ENCODE assay signal across 9 mouse cellular contexts in genomic region chr8:86728224-86728950, GRCm38 (mm10). TPM values are rescaled to one million over a fixed set of nuclear protein-coding genes. Genes with fewer than 3 reads are reported as not detected.
DNase-seq lines count a peak whose midpoint lies in the region; ATAC-seq and TF ChIP-seq lines count a peak whose summit lies in the region.
"Had no signal": no experiment of that assay in that cellular context is flagged by ENCODE, and none has a peak within 500 bp of the region (broad histone marks: within the 10 kb centered on the region; RNA-seq: fewer than 3 reads in every experiment).

No protein-coding gene starts in this region.

- H3K4me3 ChIP-seq in hindbrain, postnatal 0 days (ENCODE audit: low read length), result no peak overlapping the region
- no peak overlapping the region for H3K4me3 ChIP-seq in hindbrain, embryonic 12.5 days
- H3K4me3 ChIP-seq in lung, postnatal 0 days (ENCODE audit: low read depth, low read length), result no peak overlapping the region
- H3K4me3 ChIP-seq in midbrain, embryonic 15.5 days, result no peak overlapping the region

- H3K9me3 ChIP-seq in hindbrain, postnatal 0 days (ENCODE audit: low read length), result no peaks in the 10 kb centered on the region
- H3K9me3 ChIP-seq in hindbrain, embryonic 12.5 days (replicated peaks), result no peaks in the 10 kb centered on the region
- H3K9me3 ChIP-seq in lung, postnatal 0 days (ENCODE audit: low read length), result no peaks in the 10 kb centered on the region
- H3K9me3 ChIP-seq in midbrain, embryonic 15.5 days, result no peaks in the 10 kb centered on the region

- H3K36me3 ChIP-seq in hindbrain, postnatal 0 days (ENCODE audit: insufficient read depth, low read length), result no peaks in the 10 kb centered on the region
- peaks cover 11% of the 10 kb centered on the region; the same call in 1 of the 2 replicates for H3K36me3 ChIP-seq in hindbrain, embryonic 12.5 days
- no peaks in the 10 kb centered on the region for H3K36me3 ChIP-seq in lung, postnatal 0 days (ENCODE audit: insufficient read depth, low read length)
- no peaks in the 10 kb centered on the region for H3K36me3 ChIP-seq in midbrain, embryonic 15.5 days (replicated peaks)

- peak overlapping the region; percentile 41; the same call in 1 of the 2 replicates for H3K27ac ChIP-seq in hindbrain, postnatal 0 days
- H3K27ac ChIP-seq in hindbrain, embryonic 12.5 days, result no peak overlapping the region
- 0 out of 2 replicates have a peak overlapping the region, but pooled peaks have one; percentile 38 for H3K27ac ChIP-seq in lung, postnatal 0 days (ENCODE audit: low read length)
- no peak overlapping the region for H3K27ac ChIP-seq in midbrain, embryonic 15.5 days

- H3K4me1 ChIP-seq in hindbrain, postnatal 0 days (ENCODE audit: insufficient read depth, low read length), result 0 out of 2 replicates have a peak, but pooled peaks cover 8% of the 10 kb centered on the region
- peaks cover 22% of the 10 kb centered on the region for H3K4me1 ChIP-seq in hindbrain, embryonic 12.5 days
- H3K4me1 ChIP-seq in lung, postnatal 0 days (ENCODE audit: insufficient read depth, low read depth, low read length), result peaks cover 15% of the 10 kb centered on the region
- peaks cover 32% of the 10 kb centered on the region for H3K4me1 ChIP-seq in midbrain, embryonic 15.5 days

- no peaks in the 10 kb centered on the region for H3K27me3 ChIP-seq in hindbrain, postnatal 0 days (ENCODE audit: insufficient read depth, low read length)
- H3K27me3 ChIP-seq in hindbrain, embryonic 12.5 days, result no peaks in the 10 kb centered on the region
- no peaks in the 10 kb centered on the region for H3K27me3 ChIP-seq in lung, postnatal 0 days (replicated peaks; ENCODE audit: insufficient read depth, low read length)
- H3K27me3 ChIP-seq in midbrain, embryonic 15.5 days (replicated peaks), result no peaks in the 10 kb centered on the region

- 69% methylated on average over 19 of the region's 19 CpGs for WGBS in hindbrain, postnatal 0 days
- WGBS in hindbrain, embryonic 12.5 days, result 69% methylated on average over 19 of the region's 19 CpGs
- WGBS in lung, postnatal 0 days, result 57% methylated on average over 19 of the region's 19 CpGs
- WGBS in midbrain, embryonic 15.5 days, result 71% methylated on average over 19 of the region's 19 CpGs

- TF ChIP-seq EP300 in lung, postnatal 0 days (IDR thresholded peaks at IDR 0.05), result no peak

- no peak overlapping the region for H3K9ac ChIP-seq in hindbrain, postnatal 0 days (replicated peaks; ENCODE audit: low read length)
- H3K9ac ChIP-seq in hindbrain, embryonic 12.5 days, result no peak overlapping the region
- H3K9ac ChIP-seq in lung, postnatal 0 days (replicated peaks; ENCODE audit: low read depth), result no peak overlapping the region
- no peak overlapping the region for H3K9ac ChIP-seq in midbrain, embryonic 15.5 days

- TF ChIP-seq CTCF in hindbrain, postnatal 0 days (IDR thresholded peaks at IDR 0.05; ENCODE audit: low read depth), result no peak
- TF ChIP-seq CTCF in lung, postnatal 0 days (IDR thresholded peaks at IDR 0.05), result no peak

- H3K4me2 ChIP-seq in hindbrain, postnatal 0 days (ENCODE audit: low read depth, low read length), result no peak overlapping the region
- H3K4me2 ChIP-seq in hindbrain, embryonic 12.5 days (replicated peaks), result no peak overlapping the region
- H3K4me2 ChIP-seq in lung, postnatal 0 days (replicated peaks; ENCODE audit: low read depth, low read length), result no peak overlapping the region
- no peak overlapping the region for H3K4me2 ChIP-seq in midbrain, embryonic 15.5 days

- no peak for DNase-seq in hindbrain, postnatal 0 days (ENCODE audit: low spot score)
- DNase-seq in WW6 (ENCODE audit: low read depth, low spot score), result peak; percentile 34
- DNase-seq in kidney, adult 11 months, result peak; percentile 47
- DNase-seq in lung, postnatal 0 days (ENCODE audit: low spot score), result peak; percentile 72
- DNase-seq in cerebellum, adult 8-10 months, result no peak

- no peak for ATAC-seq in hindbrain, postnatal 0 days
- no peak for ATAC-seq in hindbrain, embryonic 12.5 days (ENCODE audit: low FRiP score)
- ATAC-seq in lung, postnatal 0 days, result peak; percentile 93
- ATAC-seq in midbrain, embryonic 15.5 days (replicated peaks), result no peak
- ATAC-seq in erythroblast, adult 5-6 weeks (replicated peaks; ENCODE audit: low FRiP score, poor library complexity, severe bottlenecking), result no peak

RNA-seq across cellular contexts. Expression of gene Gm10638, which starts 17.1 kb away (rescaled TPM):
- not detected in 2 replicates for total RNA-seq in hindbrain, postnatal 0 days (2014; rRNA removed)
- 6.7 TPM in 2 replicates for polyA plus RNA-seq in hindbrain, postnatal 0 days (2015; fragmentation: Nextera tagmentation; extraction: Ambion mirVana)
- polyA plus RNA-seq in hindbrain, embryonic 12.5 days (2016; fragmentation: Nextera tagmentation; extraction: Ambion mirVana), result 10.6 TPM in 2 replicates
- polyA plus RNA-seq in lung, postnatal 0 days (2015; fragmentation: Nextera tagmentation; extraction: Ambion mirVana), result 8.5 and 9.5 TPM in 2 replicates
- polyA plus RNA-seq in midbrain, embryonic 15.5 days (2015; fragmentation: Nextera tagmentation; extraction: Ambion mirVana), result 5.8 and 6.4 TPM in 2 replicates
- not detected in 2 replicates for total RNA-seq in erythroblast, adult 5-6 weeks (2015; ENCODE audit: low replicate concordance)
- not detected in 2 replicates for total RNA-seq in erythroblast, adult 5-6 weeks (2017; ENCODE audit: low replicate concordance)
- total RNA-seq: liver, adult 2 months had no signal

RNA-seq across cellular contexts. Expression of gene Siah1a, which starts 17.3 kb away (rescaled TPM):
- total RNA-seq in hindbrain, postnatal 0 days (2014; rRNA removed), result 69.7 and 70.9 TPM in 2 replicates
- 64.0 and 66.1 TPM in 2 replicates for polyA plus RNA-seq in hindbrain, postnatal 0 days (2015; fragmentation: Nextera tagmentation; extraction: Ambion mirVana)
- polyA plus RNA-seq in hindbrain, embryonic 12.5 days (2016; fragmentation: Nextera tagmentation; extraction: Ambion mirVana), result 87.8 and 92.0 TPM in 2 replicates
- polyA plus RNA-seq in lung, postnatal 0 days (2015; fragmentation: Nextera tagmentation; extraction: Ambion mirVana), result 43.3 and 50.3 TPM in 2 replicates
- polyA plus RNA-seq in midbrain, embryonic 15.5 days (2015; fragmentation: Nextera tagmentation; extraction: Ambion mirVana), result 74.8 and 76.1 TPM in 2 replicates
- total RNA-seq in erythroblast, adult 5-6 weeks (2015; ENCODE audit: low replicate concordance), result 21.1 and 34.4 TPM in 2 replicates
- total RNA-seq in erythroblast, adult 5-6 weeks (2017; ENCODE audit: low replicate concordance), result 32.7 and 42.7 TPM in 2 replicates

Comparison
In these comparisons a context has a peak if more than half of its experiments do, and no peak if none do; other contexts are left out.
1. H3K27ac ChIP-seq: peak in hindbrain, postnatal 0 days (single experiment) and lung, postnatal 0 days (single experiment); none in hindbrain, embryonic 12.5 days (single experiment) and midbrain, embryonic 15.5 days (single experiment).
2. DNase-seq: peak in WW6 (single experiment), kidney, adult 11 months (single experiment) and lung, postnatal 0 days (single experiment); none in hindbrain, postnatal 0 days (single experiment) and cerebellum, adult 8-10 months (single experiment).